Mouse (Mus musculus): ENCODE results near the gene Gbf1. TPM values are rescaled to one million over a fixed set of nuclear protein-coding genes. Genes with fewer than 3 reads are reported as not detected.
"Not testable (repeated sequence)": the region's sequence is repeated elsewhere in the genome, so short reads cannot be mapped to it uniquely, and the experiment has no call there.

Gene Gbf1
- total RNA-seq, 2 experiments from 2014 or later, result 90.1 to 95.4 TPM

DNA sequence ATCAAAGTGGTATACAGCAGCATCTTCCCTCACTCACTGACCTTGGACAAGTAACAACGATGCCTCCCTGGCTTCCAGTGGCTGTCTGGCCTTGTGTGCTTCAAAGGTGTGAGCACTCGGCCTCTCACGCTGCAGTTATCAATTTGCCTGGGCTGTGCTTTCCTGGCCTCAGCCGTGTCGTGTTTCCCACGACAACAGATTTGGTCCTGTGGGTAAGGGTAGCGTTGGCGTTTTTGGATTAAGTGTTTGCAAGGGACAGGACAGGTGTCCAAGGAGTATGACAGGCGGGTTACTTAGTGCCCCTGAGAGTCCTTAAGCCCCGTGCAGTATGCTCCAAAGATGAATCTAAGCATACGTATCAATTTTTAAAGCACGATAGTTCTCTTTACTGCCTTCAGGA, 3.2 kb upstream of the Gbf1 start:
- intact Hi-C loops (cut with DNase I), result no loop called here
- no peak overlapping the region for H3K4me3 ChIP-seq
- DNase-seq (ENCODE audit: extremely low spot score in 1 of 2, low spot score in 2 of 2), result no peak
- no peak for TF ChIP-seq CTCF (IDR thresholded peaks at IDR 0.05)
- H3K27ac ChIP-seq, result no peak overlapping the region

DNA sequence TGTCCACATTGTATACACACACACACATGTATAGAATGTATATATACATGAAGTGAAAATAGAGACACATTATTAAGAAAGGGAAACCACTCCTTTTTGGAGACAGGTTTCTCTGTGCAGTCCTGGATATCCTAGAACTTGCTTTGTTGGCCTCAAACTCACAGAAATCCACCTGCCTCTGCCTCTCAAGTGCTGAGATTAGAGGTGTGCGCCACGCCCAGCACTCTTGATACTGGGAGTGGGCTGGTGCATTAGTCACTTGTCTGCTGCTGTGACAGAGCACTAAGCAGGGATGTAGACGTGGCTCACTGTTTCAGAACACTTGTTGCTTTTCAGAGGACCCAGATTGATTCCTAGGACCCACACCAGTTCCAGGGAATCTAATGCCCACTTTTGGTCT, 13.6 kb downstream of the Gbf1 start:
- DNase-seq (ENCODE audit: extremely low spot score in 1 of 2, low spot score in 2 of 2), result no peak
- Histone ChIP-seq H3K4me3 (no peak overlapping the region), H3K27ac (no peak overlapping the region)
- TF ChIP-seq CTCF (IDR thresholded peaks at IDR 0.05), result no peak
- intact Hi-C loops (cut with DNase I), result no loop called here

DNA sequence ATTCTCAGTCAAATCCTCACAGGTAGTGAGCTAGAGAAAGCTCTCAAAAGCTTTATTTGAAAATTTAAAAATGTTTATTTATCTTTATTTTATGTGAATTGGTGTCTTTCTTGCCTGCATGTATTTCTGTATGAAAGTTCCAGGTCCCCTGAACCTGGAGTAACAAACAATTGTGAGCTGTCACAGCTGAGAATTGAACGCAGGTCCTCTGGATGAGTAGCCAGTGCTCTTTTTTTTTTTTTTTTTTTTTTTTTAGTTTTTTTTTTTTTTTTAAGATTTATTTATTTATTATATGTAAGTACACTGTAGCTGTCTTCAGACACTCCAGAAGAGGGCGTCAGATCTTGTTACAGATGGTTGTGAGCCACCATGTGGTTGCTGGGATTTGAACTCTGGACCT, 14.9 kb downstream of the Gbf1 start:
- DNase-seq (ENCODE audit: extremely low spot score in 1 of 2, low spot score in 2 of 2); H3K27ac ChIP-seq; intact Hi-C loops (cut with DNase I); H3K4me3 ChIP-seq: not testable (repeated sequence)

DNA sequence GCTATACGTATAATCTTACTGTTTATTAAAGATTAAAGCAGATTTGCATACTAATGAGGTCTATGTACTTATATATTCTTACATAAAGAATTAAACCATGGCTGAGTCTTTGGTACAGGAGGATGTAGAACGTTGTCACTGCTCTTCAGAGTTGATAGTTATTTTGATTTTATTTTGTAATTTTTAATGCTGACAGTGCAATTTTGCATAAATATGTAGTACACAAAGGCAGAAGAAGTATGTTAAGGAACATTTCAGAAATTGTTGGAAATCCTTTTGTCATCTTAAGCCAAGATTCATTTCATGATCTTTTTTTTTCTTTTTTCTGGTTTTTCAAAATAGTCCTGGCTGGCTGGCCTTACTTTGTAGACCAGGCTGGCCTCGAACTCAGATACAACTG, 17.1 kb downstream of the Gbf1 start:
- intact Hi-C loops (cut with DNase I), result no loop called here

DNA sequence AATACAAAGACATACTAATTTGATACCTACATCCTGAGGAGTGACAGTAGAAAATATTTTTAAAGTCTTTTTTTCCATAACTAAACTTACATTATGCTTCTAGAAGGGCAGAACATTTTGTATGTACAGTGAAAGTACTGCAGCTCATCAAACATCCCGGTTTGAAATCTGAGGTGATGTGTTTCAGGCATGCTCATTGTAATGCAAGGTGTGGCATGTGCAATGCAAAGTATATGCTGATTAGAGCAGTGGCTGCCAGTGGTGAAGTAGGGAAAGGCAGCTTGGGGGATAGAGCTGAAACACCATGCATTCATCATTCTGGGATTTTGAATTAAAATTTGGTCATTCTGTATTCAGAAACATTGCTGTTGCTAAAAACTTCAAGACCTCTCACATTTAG, 17.6 kb downstream of the Gbf1 start:
- H3K4me3 ChIP-seq, result no peak overlapping the region
- intact Hi-C loops (cut with DNase I), result no loop called here
- H3K27ac ChIP-seq, result no peak overlapping the region
- TF ChIP-seq CTCF (IDR thresholded peaks at IDR 0.05), result no peak
- no peak for DNase-seq (ENCODE audit: extremely low spot score in 1 of 2, low spot score in 2 of 2)

More for the DNA sequence above, 17.1 kb downstream of the Gbf1 start:
- no peak for TF ChIP-seq CTCF (IDR thresholded peaks at IDR 0.05)
- H3K27ac ChIP-seq, result no peak overlapping the region
- DNase-seq (ENCODE audit: extremely low spot score in 1 of 2, low spot score in 2 of 2), result no peak
- no peak overlapping the region for H3K4me3 ChIP-seq

DNA sequence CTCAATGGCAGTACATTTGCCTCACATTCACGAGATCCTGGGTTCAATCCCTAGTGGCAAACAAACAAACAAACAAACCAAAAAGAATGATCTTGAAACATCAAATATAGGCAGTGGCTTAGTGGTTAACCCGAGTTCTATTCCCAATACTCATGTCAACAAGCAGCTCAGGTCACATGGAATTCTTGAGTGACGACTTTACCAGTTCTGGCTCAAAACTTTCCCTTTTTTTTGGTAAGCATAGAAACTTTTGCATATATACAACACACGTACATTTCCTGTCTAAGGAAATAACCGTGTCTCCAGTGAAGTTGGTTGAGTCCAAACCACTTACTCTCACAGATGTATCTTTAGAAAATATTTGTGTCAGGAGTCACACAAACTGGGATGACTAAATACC, 20.2 kb downstream of the Gbf1 start:
- no peak overlapping the region for H3K4me3 ChIP-seq
- no peak for DNase-seq (ENCODE audit: extremely low spot score in 1 of 2, low spot score in 2 of 2)
- H3K27ac ChIP-seq, result no peak overlapping the region
- intact Hi-C loops (cut with DNase I), result no loop called here
- TF ChIP-seq CTCF (IDR thresholded peaks at IDR 0.05), result no peak

DNA sequence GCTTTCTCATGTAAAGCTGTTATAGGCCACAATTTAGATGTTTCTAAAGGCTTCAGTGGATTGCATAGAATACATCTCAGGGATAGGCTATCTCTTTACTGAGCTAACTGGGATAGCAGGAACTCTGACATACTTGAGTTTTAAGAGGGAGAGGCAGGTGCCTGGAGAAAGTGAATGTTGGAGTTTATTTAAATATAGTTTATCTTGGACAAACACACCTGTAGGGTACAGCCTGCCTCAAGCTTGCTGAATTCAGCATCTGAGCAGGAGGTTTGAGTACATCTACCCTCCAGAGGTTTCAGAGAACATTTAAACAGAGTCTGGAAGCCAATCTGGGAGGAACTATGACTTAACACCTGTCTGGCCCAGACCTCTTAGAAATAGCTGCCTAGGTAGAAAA, 22.9 kb downstream of the Gbf1 start:
- intact Hi-C loops (cut with DNase I), result no loop called here

DNA sequence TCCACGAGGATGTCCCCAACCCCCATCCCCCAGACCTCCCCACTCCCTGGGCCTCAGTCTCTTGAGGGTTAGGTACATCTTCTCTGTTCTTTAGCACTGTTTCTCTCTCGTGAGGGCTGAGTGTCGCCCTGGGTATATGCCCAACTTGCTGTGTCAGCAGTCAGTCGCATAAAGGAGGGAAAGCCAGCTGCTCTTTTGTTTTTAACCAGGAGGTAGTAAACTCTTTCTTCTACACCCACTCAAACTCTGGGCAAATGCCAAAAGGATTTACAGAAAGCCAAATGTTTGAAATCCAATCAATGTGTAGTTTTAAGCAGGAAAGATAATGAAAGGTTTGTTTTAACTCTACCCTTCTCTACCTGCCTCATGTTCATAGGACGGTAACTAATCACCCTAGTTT, 24.7 kb downstream of the Gbf1 start:
- no peak for TF ChIP-seq CTCF (IDR thresholded peaks at IDR 0.05)

More for the DNA sequence above, 22.9 kb downstream of the Gbf1 start:
- H3K27ac ChIP-seq, result no peak overlapping the region
- H3K4me3 ChIP-seq, result no peak overlapping the region
- no peak for DNase-seq (ENCODE audit: extremely low spot score in 1 of 2, low spot score in 2 of 2)
- TF ChIP-seq CTCF (IDR thresholded peaks at IDR 0.05), result no peak

DNA sequence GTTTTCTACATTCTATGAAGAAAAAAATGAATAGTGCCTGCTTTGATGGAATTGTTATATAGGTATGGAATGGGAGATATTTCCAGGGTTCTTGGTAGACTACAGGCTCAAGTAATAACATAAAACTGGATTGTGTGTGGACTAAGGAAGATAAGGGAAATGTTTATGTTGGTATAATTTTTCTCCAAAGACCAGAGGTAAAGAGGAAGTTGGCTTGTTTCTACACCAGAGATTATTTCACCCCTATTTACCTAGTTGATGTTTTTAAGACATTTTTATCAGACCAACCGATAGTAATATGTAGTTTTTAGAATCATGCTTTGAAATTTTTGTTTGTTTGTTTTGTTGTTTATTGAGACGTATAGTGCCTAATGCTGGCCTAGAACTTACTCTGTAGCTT, 28.0 kb downstream of the Gbf1 start:
- Histone ChIP-seq H3K4me3 (no peak overlapping the region), H3K27ac (no peak overlapping the region)
- DNase-seq (ENCODE audit: extremely low spot score in 1 of 2, low spot score in 2 of 2), result no peak
- intact Hi-C loops (cut with DNase I), result loop anchor here (5.0 kb wide), 1 partner anchor 67 kb away; no protein-coding TSS in a partner anchor
- no peak for TF ChIP-seq CTCF (IDR thresholded peaks at IDR 0.05)

More for the DNA sequence above, 24.7 kb downstream of the Gbf1 start:
- Histone ChIP-seq H3K4me3 (no peak overlapping the region), H3K27ac (no peak overlapping the region)
- DNase-seq (ENCODE audit: extremely low spot score in 1 of 2, low spot score in 2 of 2), result no peak
- intact Hi-C loops (cut with DNase I), result no loop called here

DNA sequence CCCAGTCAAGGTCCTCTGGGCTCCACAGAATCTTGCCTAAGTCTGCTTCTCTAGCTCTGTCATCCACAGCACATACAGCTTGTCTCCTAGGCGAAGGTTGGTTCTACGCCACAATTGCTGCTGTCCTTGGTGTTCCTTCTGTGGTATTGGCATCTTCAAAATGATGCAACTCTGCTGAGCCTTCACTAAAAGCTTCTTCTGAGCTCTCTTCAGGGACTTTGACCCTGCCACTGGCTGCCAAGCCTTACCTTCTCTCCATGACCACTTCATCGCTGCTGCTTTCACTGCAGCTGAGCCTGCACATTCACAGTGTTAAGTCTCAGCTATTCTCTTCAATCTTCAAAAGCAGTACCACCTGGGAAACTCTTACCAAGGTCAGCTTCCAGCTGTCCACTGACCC, 29.9 kb downstream of the Gbf1 start:
- no peak for DNase-seq (ENCODE audit: extremely low spot score in 1 of 2, low spot score in 2 of 2)
- Histone ChIP-seq H3K27ac (no peak overlapping the region), H3K4me3 (no peak overlapping the region)
- intact Hi-C loops (cut with DNase I), result loop anchor here (5.0 kb wide), 1 partner anchor 65 kb away; no protein-coding TSS in a partner anchor
- TF ChIP-seq CTCF (IDR thresholded peaks at IDR 0.05), result no peak

DNA sequence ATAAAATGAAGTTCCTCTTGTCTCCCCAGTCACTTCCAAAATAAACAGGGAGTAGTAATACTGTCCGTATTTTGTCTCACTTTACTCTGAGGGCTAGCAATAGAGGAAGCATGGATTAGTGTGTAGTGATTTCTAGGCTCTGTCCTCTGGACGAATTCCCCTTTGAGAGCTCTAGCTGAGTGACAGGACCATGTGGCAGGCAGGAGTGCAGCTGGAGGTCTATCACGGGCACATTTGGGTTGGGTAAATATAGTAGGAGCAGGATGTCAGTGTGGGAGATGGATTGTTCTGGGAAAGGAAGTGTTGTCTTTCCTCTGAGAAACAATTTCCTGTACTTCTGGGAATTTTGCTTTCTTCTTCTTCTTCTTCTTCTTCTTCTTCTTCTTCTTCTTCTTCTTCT, 34.3 kb downstream of the Gbf1 start:
- no peak for TF ChIP-seq CTCF (IDR thresholded peaks at IDR 0.05)
- DNase-seq (ENCODE audit: extremely low spot score in 1 of 2, low spot score in 2 of 2), result no peak
- intact Hi-C loops (cut with DNase I), result loop anchor here (2.0 kb wide), 1 partner anchor 36 kb away; no protein-coding TSS in a partner anchor

DNA sequence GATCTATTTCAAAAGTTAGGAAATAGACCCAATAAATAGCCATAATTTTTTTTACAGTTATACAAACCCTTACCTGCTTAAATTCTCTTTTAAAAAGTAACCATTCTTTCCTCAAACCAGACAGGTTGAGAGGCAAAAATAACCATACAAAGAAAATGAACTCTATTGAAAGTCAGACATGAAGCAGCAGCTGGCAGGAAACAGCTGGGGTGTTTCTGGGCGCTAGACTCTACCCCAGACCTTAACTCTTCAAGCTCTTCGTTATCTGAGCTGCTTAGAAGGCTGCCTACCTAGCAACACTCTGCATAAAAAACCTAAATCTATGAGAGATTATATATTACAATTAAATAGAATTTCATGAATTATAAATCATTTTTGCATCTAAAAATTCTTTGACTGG, 34.9 kb downstream of the Gbf1 start:
- intact Hi-C loops (cut with DNase I), result loop anchor here (2.0 kb wide), 1 partner anchor 36 kb away; no protein-coding TSS in a partner anchor
- no peak overlapping the region for H3K27ac ChIP-seq
- no peak overlapping the region for H3K4me3 ChIP-seq
- DNase-seq (ENCODE audit: extremely low spot score in 1 of 2, low spot score in 2 of 2), result no peak
- TF ChIP-seq CTCF (IDR thresholded peaks at IDR 0.05), result no peak

More for the DNA sequence above, 34.3 kb downstream of the Gbf1 start:
- Histone ChIP-seq H3K4me3 (no peak overlapping the region), H3K27ac (no peak overlapping the region)

DNA sequence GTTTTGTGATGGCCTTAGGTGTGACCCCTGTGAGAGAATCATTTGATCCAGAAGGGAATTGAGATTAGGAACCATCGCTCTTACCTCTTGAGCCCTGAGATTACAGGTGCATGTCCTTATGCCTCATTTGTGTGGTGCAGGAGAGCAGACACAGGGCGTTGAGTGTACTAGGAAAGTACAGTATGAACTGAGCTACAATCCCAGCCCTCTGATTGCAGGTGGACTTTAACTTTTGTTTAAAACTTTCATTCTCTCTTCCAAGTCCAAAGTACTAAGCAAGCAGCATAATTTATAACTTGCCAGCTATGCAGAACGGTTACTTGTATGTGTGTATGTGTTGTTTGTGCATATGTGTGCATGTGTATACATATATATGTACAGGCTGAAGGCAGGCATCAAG, 46.0 kb downstream of the Gbf1 start:
- Histone ChIP-seq H3K4me3 (no peak overlapping the region), H3K27ac (no peak overlapping the region)
- intact Hi-C loops (cut with DNase I), result no loop called here
- DNase-seq (ENCODE audit: extremely low spot score in 1 of 2, low spot score in 2 of 2), result no peak
- no peak for TF ChIP-seq CTCF (IDR thresholded peaks at IDR 0.05)
